ENCODE assay signal across 9 mouse cellular contexts in genomic region chr12:84605860-84606259, GRCm38 (mm10). TPM values are rescaled to one million over a fixed set of nuclear protein-coding genes. Genes with fewer than 3 reads are reported as not detected.
A peak's percentile ranks its signal among the peaks of the same experiment; 100 is the strongest.
DNase-seq lines count a peak whose midpoint lies in the region; ATAC-seq and TF ChIP-seq lines count a peak whose summit lies in the region.
"Had no signal": no experiment of that assay in that cellular context is flagged by ENCODE, and none has a peak within 500 bp of the region (broad histone marks: within the 10 kb centered on the region; RNA-seq: fewer than 3 reads in every experiment).

No protein-coding gene starts in this region.

- WGBS in neural tube, embryonic 15.5 days = 80% methylated on average over 7 of the region's 7 CpGs

- no peaks in the 10 kb centered on the region for H3K4me1 ChIP-seq in testis, adult 2 months (ENCODE audit: control insufficient read depth, insufficient read depth, low read length)
- H3K4me1 ChIP-seq in cortical plate, adult 2 months (ENCODE audit: control insufficient read depth, insufficient read depth, low read length) = no peaks in the 10 kb centered on the region
- H3K4me1 ChIP-seq in neural tube, embryonic 15.5 days = no peaks in the 10 kb centered on the region
- H3K4me1 ChIP-seq: embryonic facial prominence, embryonic 10.5 days; hindbrain, embryonic 13.5 days had no signal

- ATAC-seq in neural tube, embryonic 15.5 days (ENCODE audit: low FRiP score) = no peak

- TF ChIP-seq CTCF in testis, adult 2 months (IDR thresholded peaks at IDR 0.05; ENCODE audit: control insufficient read depth, insufficient read depth, insufficient replicate concordance, low read depth, low read length) = peak; percentile 38; the same call in 1 of the 2 replicates
- peak; percentile 39 for TF ChIP-seq CTCF in cortical plate, adult 2 months (IDR thresholded peaks at IDR 0.05; ENCODE audit: extremely low read depth, insufficient read depth, low read length)

- no peak overlapping the region for H3K9ac ChIP-seq in neural tube, embryonic 15.5 days (replicated peaks)
- H3K9ac ChIP-seq: hindbrain, embryonic 13.5 days had no signal

- no peak for TF ChIP-seq POLR2A in testis, adult 2 months (IDR thresholded peaks at IDR 0.05; ENCODE audit: control insufficient read depth, low read depth, low read length)
- TF ChIP-seq POLR2A in cortical plate, adult 2 months (IDR thresholded peaks at IDR 0.05; ENCODE audit: extremely low read depth, insufficient read depth, low read length) = no peak

- no peaks in the 10 kb centered on the region for H3K27me3 ChIP-seq in testis, adult 2 months (ENCODE audit: control insufficient read depth, insufficient read depth, low read length)
- H3K27me3 ChIP-seq in neural tube, embryonic 15.5 days (replicated peaks) = no peaks in the 10 kb centered on the region
- H3K27me3 ChIP-seq: hindbrain, embryonic 13.5 days had no signal

- no peaks in the 10 kb centered on the region for H3K36me3 ChIP-seq in testis, adult 2 months (ENCODE audit: control insufficient read depth, insufficient read depth, low read length)
- peaks cover 13% of the 10 kb centered on the region; the same call in 1 of the 2 replicates for H3K36me3 ChIP-seq in neural tube, embryonic 15.5 days

- no peaks in the 10 kb centered on the region for H3K9me3 ChIP-seq in neural tube, embryonic 15.5 days (replicated peaks)
- H3K9me3 ChIP-seq: embryonic facial prominence, embryonic 10.5 days; hindbrain, embryonic 13.5 days had no signal

- H3K4me3 ChIP-seq in testis, adult 2 months (ENCODE audit: control insufficient read depth, low read depth, low read length) = no peak overlapping the region
- no peak overlapping the region for H3K4me3 ChIP-seq in cortical plate, adult 2 months (ENCODE audit: insufficient read depth, low read length)
- H3K4me3 ChIP-seq in neural tube, embryonic 15.5 days (replicated peaks) = no peak overlapping the region
- H3K4me3 ChIP-seq: embryonic facial prominence, embryonic 10.5 days; hindbrain, embryonic 13.5 days had no signal

- no peak overlapping the region for H3K27ac ChIP-seq in testis, adult 2 months (ENCODE audit: control insufficient read depth, insufficient read depth, low read depth, low read length)
- no peak overlapping the region for H3K27ac ChIP-seq in cortical plate, adult 2 months (ENCODE audit: insufficient read depth, low read length)
- no peak overlapping the region for H3K27ac ChIP-seq in neural tube, embryonic 15.5 days (replicated peaks)
- H3K27ac ChIP-seq: embryonic facial prominence, embryonic 10.5 days; hindbrain, embryonic 13.5 days had no signal

- peak; percentile 43 for DNase-seq in kidney, postnatal 10 days
- DNase-seq in kidney, adult 18-20 months = no peak
- DNase-seq in testis, postnatal 14 days (ENCODE audit: low spot score) = no peak
- peak; percentile 82 for DNase-seq in thymus, postnatal 4 days

- H3K4me2 ChIP-seq in neural tube, embryonic 15.5 days = no peak overlapping the region
- H3K4me2 ChIP-seq: hindbrain, embryonic 13.5 days had no signal

RNA-seq across cellular contexts. Expression of gene Abcd4, which starts 11.4 kb away (rescaled TPM):
- 1.8 TPM in 2 replicates for polyA plus RNA-seq in testis, adult 2 months (2012; rRNA removed)
- polyA plus RNA-seq in cortical plate, adult 2 months (2012; rRNA removed) = 23.6 and 24.8 TPM in 2 replicates
- 14.0 and 14.3 TPM in 2 replicates for polyA plus RNA-seq in neural tube, embryonic 15.5 days (2015; fragmentation: Nextera tagmentation; extraction: Ambion mirVana)

RNA-seq across cellular contexts. Expression of gene Vrtn, which starts 35.0 kb away (rescaled TPM):
- polyA plus RNA-seq in testis, adult 2 months (2012; rRNA removed) = 0.07 and 0.16 TPM in 2 replicates
- 0.17 TPM in 1 of 2 replicates, not detected in the other for polyA plus RNA-seq in cortical plate, adult 2 months (2012; rRNA removed)
- polyA plus RNA-seq in neural tube, embryonic 15.5 days (2015; fragmentation: Nextera tagmentation; extraction: Ambion mirVana) = 0.37 TPM in 1 of 2 replicates, not detected in the other
- polyA plus RNA-seq: embryonic facial prominence, embryonic 10.5 days; hindbrain, embryonic 13.5 days had no signal

RNA-seq across cellular contexts. Expression of gene Vsx2, which starts 36.3 kb away (rescaled TPM):
- 0.02 TPM in 1 of 2 replicates, not detected in the other for polyA plus RNA-seq in testis, adult 2 months (2012; rRNA removed)
- polyA plus RNA-seq in cortical plate, adult 2 months (2012; rRNA removed) = 0.25 TPM in 2 replicates
- polyA plus RNA-seq in neural tube, embryonic 15.5 days (2015; fragmentation: Nextera tagmentation; extraction: Ambion mirVana) = 5.7 and 6.0 TPM in 2 replicates

Comparison
In these comparisons a context has a peak if more than half of its experiments do, and no peak if none do; other contexts are left out.
1. DNase-seq: peak in kidney, postnatal 10 days (single experiment) and thymus, postnatal 4 days (single experiment); none in kidney, adult 18-20 months (single experiment) and testis, postnatal 14 days (single experiment).